Mouse (Mus musculus): ENCODE results near the gene Chadl.

- TF ChIP-seq CTCF (IDR thresholded peaks at IDR 0.05) (no peak), POLR2A (IDR thresholded peaks at IDR 0.05; ENCODE audit: insufficient read depth, low read depth, low read length) (no peak)
These were observed 11.9 kb upstream of the Chadl start for GRCm38 (mm10) chr15:81708991-81709390.

All from heart, adult 2 months (tissue).